Mouse (Mus musculus) CH12.LX (cell line): ENCODE measurements at regions not wholly inside any gene's neighbourhood (a gene's known extent, or its start where the extent isn't known, plus 50 kb on each side); places are given as distances from the start of the nearest gene placed in this dataset.

Experiments
- DNase-seq: peaks from one replicate; pipeline ENCODE4 v3.0.0-alpha.2; 2013; ENCODE audit errors: extremely low read depth
- H3K27ac ChIP-seq: 2 replicates; pipeline ENCODE4 v1.5.1; 2012; ENCODE audit warnings: low read depth, mild to moderate bottlenecking, control low read depth, moderate library complexity; ENCODE audit not compliant: insufficient read depth
- H3K27me3 ChIP-seq: replicated peaks from 2 replicates; pipeline ENCODE3; 2012; ENCODE audit warnings: inconsistent platforms
- H3K36me3 ChIP-seq, 2 experiments: replicated peaks in 1 of 2; 2 replicates each; pipeline versions ENCODE3 to v1.6.1; 2012; ENCODE audit warnings: inconsistent platforms in 1 of 2, low read length in 1 of 2, mild to moderate bottlenecking in 1 of 2, mixed read lengths in 1 of 2, moderate library complexity in 1 of 2; ENCODE audit not compliant: control insufficient read depth in 1 of 2, insufficient read depth in 1 of 2
- H3K4me1 ChIP-seq, 2 experiments: 2 replicates each; pipeline ENCODE4 v1.6.1; 2012; ENCODE audit warnings: inconsistent platforms in 1 of 2, moderate library complexity in 1 of 2; ENCODE audit not compliant: insufficient read depth in 2 of 2, control insufficient read depth in 1 of 2
- H3K4me2 ChIP-seq: 2 replicates; pipeline ENCODE4 v1.6.1; 2012; ENCODE audit warnings: low read depth, mild to moderate bottlenecking, control low read depth; ENCODE audit not compliant: poor library complexity, insufficient read depth, severe bottlenecking
- H3K4me3 ChIP-seq, 3 experiments: fragments of 150-350 bp in 1 of 3; sonication (generic) in 1 of 3; replicated peaks in 1 of 3; 2 replicates each; pipeline versions ENCODE3 to v1.5.1; 2011 to 2012; ENCODE audit warnings: low read depth in 2 of 3, low read length in 2 of 3, mild to moderate bottlenecking in 2 of 3, moderate library complexity in 2 of 3, control low read depth in 1 of 3, improper control_type of control experiment in 1 of 3, inconsistent platforms in 1 of 3, mixed read lengths in 1 of 3; ENCODE audit not compliant: poor library complexity in 1 of 3
- H3K79me2 ChIP-seq: replicated peaks from 2 replicates; pipeline ENCODE4 v1.6.1; 2012; ENCODE audit warnings: mild to moderate bottlenecking, moderate library complexity; ENCODE audit not compliant: control insufficient read depth, poor library complexity, insufficient read depth, severe bottlenecking; ENCODE audit errors: extremely low read depth
- H3K9ac ChIP-seq: 2 replicates; pipeline ENCODE4 v1.6.1; 2012; ENCODE audit warnings: low read depth, mild to moderate bottlenecking, control low read depth, moderate library complexity; ENCODE audit not compliant: insufficient read depth
- H3K9me3 ChIP-seq: replicated peaks from 2 replicates; pipeline ENCODE3; 2012; ENCODE audit warnings: low read length, inconsistent platforms, mixed read lengths
- BHLHE40 ChIP-seq: IDR thresholded peaks from 2 replicates; pipeline ENCODE4 v1.6.1; 2011; ENCODE audit warnings: mild to moderate bottlenecking, low read depth, low read length, improper control_type of control experiment
- CHD1 ChIP-seq: IDR thresholded peaks from 2 replicates; pipeline ENCODE4 v1.6.1; 2012; ENCODE audit warnings: low read depth, low read length, improper control_type of control experiment, inconsistent platforms
- CTCF ChIP-seq, 2 experiments: IDR thresholded peaks in 1 of 2; conservative IDR thresholded peaks in 1 of 2; 2 replicates each; pipeline ENCODE4 v1.5.1; 2011 to 2012; ENCODE audit warnings: low read depth in 2 of 2, low read length in 2 of 2, improper control_type of control experiment in 1 of 2, inconsistent platforms in 1 of 2, mild to moderate bottlenecking in 1 of 2, moderate library complexity in 1 of 2
- ETS1 ChIP-seq: conservative IDR thresholded peaks from 2 replicates; pipeline ENCODE4 v1.6.1; 2012; ENCODE audit warnings: low read depth, mild to moderate bottlenecking, inconsistent platforms, low read length, improper control_type of control experiment, moderate library complexity
- JUN ChIP-seq: IDR thresholded peaks from 2 replicates; pipeline ENCODE4 v1.6.1; 2011; ENCODE audit warnings: low read depth, mild to moderate bottlenecking, low read length, improper control_type of control experiment, moderate library complexity; ENCODE audit not compliant: insufficient read depth
- MAFK ChIP-seq: IDR thresholded peaks from 2 replicates; pipeline ENCODE4 v1.6.1; 2011; ENCODE audit warnings: low read length, improper control_type of control experiment; ENCODE audit not compliant: insufficient replicate concordance
- MAZ ChIP-seq: IDR thresholded peaks from 2 replicates; pipeline ENCODE4 v1.6.1; 2012; ENCODE audit warnings: low read depth, mild to moderate bottlenecking, inconsistent platforms, low read length, improper control_type of control experiment, moderate library complexity
- MEF2A ChIP-seq: IDR thresholded peaks from 2 replicates; pipeline ENCODE4 v1.6.1; 2014; ENCODE audit warnings: low read depth, mild to moderate bottlenecking, inconsistent platforms, low read length, improper control_type of control experiment, borderline replicate concordance
- MYC ChIP-seq: IDR thresholded peaks from 2 replicates; pipeline ENCODE4 v1.6.1; 2011; ENCODE audit warnings: low read depth, mild to moderate bottlenecking, improper control_type of control experiment, low read length
- PAX5 ChIP-seq: IDR thresholded peaks from 2 replicates; pipeline ENCODE4 v1.6.1; 2012; ENCODE audit warnings: low read length, inconsistent platforms, mixed read lengths
- POLR2A ChIP-seq: IDR thresholded peaks from 2 replicates; pipeline ENCODE4 v1.6.1; 2011; ENCODE audit warnings: low read depth, mild to moderate bottlenecking, improper control_type of control experiment, low read length
- RAD21 ChIP-seq: IDR thresholded peaks from 2 replicates; pipeline ENCODE4 v1.6.1; 2011; ENCODE audit warnings: low read depth, mild to moderate bottlenecking, low read length, improper control_type of control experiment, moderate library complexity
- SIN3A ChIP-seq: IDR thresholded peaks from 2 replicates; pipeline ENCODE4 v1.6.1; 2012; ENCODE audit warnings: low read length, improper control_type of control experiment, inconsistent platforms
- SMC3 ChIP-seq: IDR thresholded peaks from 2 replicates; pipeline ENCODE4 v1.6.1; 2011; ENCODE audit warnings: low read depth, low read length, improper control_type of control experiment
- TBP ChIP-seq: conservative IDR thresholded peaks from 2 replicates; pipeline ENCODE4 v1.6.1; 2011; ENCODE audit warnings: low read depth, low read length, improper control_type of control experiment
- UBTF ChIP-seq: IDR thresholded peaks from 2 replicates; pipeline ENCODE4 v1.6.1; 2012; ENCODE audit warnings: low read depth, mild to moderate bottlenecking, inconsistent platforms, low read length, improper control_type of control experiment, moderate library complexity
- USF1 ChIP-seq: IDR thresholded peaks from 2 replicates; pipeline ENCODE4 v1.6.1; 2014; ENCODE audit warnings: low read depth, mild to moderate bottlenecking, inconsistent platforms, low read length, improper control_type of control experiment
- USF2 ChIP-seq: conservative IDR thresholded peaks from 2 replicates; pipeline ENCODE4 v1.6.1; 2011; ENCODE audit warnings: low read depth, low read length, improper control_type of control experiment
- ZC3H11A ChIP-seq: IDR thresholded peaks from 2 replicates; pipeline ENCODE4 v1.6.1; 2012; ENCODE audit warnings: low read depth, mild to moderate bottlenecking, inconsistent platforms, low read length, improper control_type of control experiment
- ZNF384 ChIP-seq: IDR thresholded peaks from 2 replicates; pipeline ENCODE4 v1.6.1; 2012; ENCODE audit warnings: low read depth, low read length, improper control_type of control experiment, inconsistent platforms
- dilution Hi-C: fragments of 300-500 bp; cut with MboI; formaldehyde crosslinking; loops from 2 replicates; pipeline ENCODE4 v1.14.3; 2020; ENCODE audit warnings: low sequenced_read_pairs; ENCODE audit not compliant: extremely low pct_unique_long_range_greater_than_20kb, extremely low pct_ligation_motif_present
- in situ Hi-C: fragments of 300-500 bp; cut with MboI; formaldehyde crosslinking; loops from 3 replicates; pipeline ENCODE4 v1.14.3; 2019; ENCODE audit warnings: low sequenced_read_pairs, low pct_ligation_motif_present, low pct_unique_long_range_greater_than_20kb, mixed read lengths

GRCm38 (mm10) chr17:85915870-85916269 lies 227.8 kb upstream of the Six2 start:
- Histone ChIP-seq H3K9me3 (peaks cover 11% of the 10 kb centered on the region), H3K27me3 (no peaks in the 10 kb centered on the region), H3K27ac (no peak overlapping the region), H3K36me3 (no peaks in the 10 kb centered on the region), H3K9ac (no peak overlapping the region), H3K4me1 (peaks cover 14 to 15% of the 10 kb centered on the region in 2 experiments), H3K79me2 (no peaks in the 10 kb centered on the region), H3K4me2 (no peak overlapping the region), H3K4me3 (no peak overlapping the region)
- DNase-seq: no peak
- in situ Hi-C loops (no loop called here), dilution Hi-C loops (no loop called here)
- TF ChIP-seq USF2: no peak
- no peak for TF ChIP-seq CHD1
- no peak for TF ChIP-seq MAFK
- no peak for TF ChIP-seq USF1
- TF ChIP-seq BHLHE40: no peak
- no peak for TF ChIP-seq POLR2A
- TF ChIP-seq JUN: no peak
- no peak for TF ChIP-seq SIN3A
- peak; percentile 75 for TF ChIP-seq ZNF384
- no peak for TF ChIP-seq TBP
- TF ChIP-seq MEF2A: no peak
- TF ChIP-seq ZC3H11A: no peak
- no peak for TF ChIP-seq PAX5
- TF ChIP-seq ETS1: no peak
- TF ChIP-seq RAD21: peak; percentile 55
- TF ChIP-seq MAZ: no peak
- TF ChIP-seq MYC: no peak
- TF ChIP-seq CTCF (conservative IDR thresholded peaks at IDR 0.05 in 1 of 2, IDR thresholded peaks at IDR 0.05 in 1 of 2; ENCODE audit: low read depth in 2 of 2, low read length in 2 of 2): peak in 1 of 2 experiments; percentile 60; a peak in 2 of 4 replicates
- peak; percentile 70 for TF ChIP-seq SMC3

GRCm38 (mm10) chr17:85914062-85914461 lies 226.0 kb upstream of the Six2 start:
- no peak for DNase-seq
- no peaks in the 10 kb centered on the region for H3K27me3 ChIP-seq
- dilution Hi-C loops: no loop called here
- H3K4me3 ChIP-seq: no peak overlapping the region
- H3K4me1 ChIP-seq: peaks cover 13 to 14% of the 10 kb centered on the region in 2 experiments
- TF ChIP-seq MEF2A: no peak
- TF ChIP-seq SIN3A: no peak
- no peak for TF ChIP-seq ETS1
- TF ChIP-seq RAD21: no peak
- no peak for TF ChIP-seq UBTF
- TF ChIP-seq, all 38 proteins: peak for 0
- Histone ChIP-seq H3K27ac (no peak overlapping the region), H3K9me3 (peaks cover 16% of the 10 kb centered on the region), H3K4me2 (no peak overlapping the region), H3K9ac (no peak overlapping the region), H3K79me2 (no peaks in the 10 kb centered on the region), H3K36me3 (no peaks in the 10 kb centered on the region)
- in situ Hi-C loops: no loop called here
